Mouse (Mus musculus) leukemia stem cell, adult 10-12 weeks (primary cell): ENCODE results near the gene Cym. TPM values are rescaled to one million over a fixed set of nuclear protein-coding genes. Genes with fewer than 3 reads are reported as not detected.

Experiments used
- polyA plus RNA-seq: library from polyadenylated mRNA; stranded (reverse); fragments of >175 nt; gene quantifications from 2 replicates; pipeline ENCODE4 v1.2.3, GENCODE M21; 2012; ENCODE audit warnings: low replicate concordance

Gene Cym
- not detected in 2 replicates for polyA plus RNA-seq

GRCm38 (mm10) chr3:107221608-107222007 lies at the start of gene Cym:
Cym (minus strand) TSS chr3:107221732.

GRCm38 (mm10) chr3:107239607-107240006 lies 18.1 kb upstream of the Cym start, which contains the start of gene Prok1:
Prok1 (minus strand) TSS chr3:107239707.

GRCm38 (mm10) chr3:107230527-107230926 lies 9.0 kb upstream of the Cym start, which contains the start of gene A630076J17Rik:
A630076J17Rik (plus strand) TSS chr3:107230614.

GRCm38 (mm10) chr3:107182756-107183155 lies 38.8 kb downstream of the Cym start, which contains the start of gene Kcna10:
Kcna10 (plus strand) TSS chr3:107183056.

Other genes with a start within 250 kb of the Cym start
- gene Kcna3, start 185.6 kb downstream of the Cym start, polyA plus RNA-seq, result 8.2 and 14.9 TPM in 2 replicates
- gene Kcna2, start 120.6 kb downstream of the Cym start, polyA plus RNA-seq, result 0.20 and 0.71 TPM in 2 replicates
- not detected in 2 replicates for gene Kcna10, start 38.7 kb downstream of the Cym start, polyA plus RNA-seq
- not detected in 2 replicates for gene A630076J17Rik, start 8.9 kb upstream of the Cym start, polyA plus RNA-seq
- gene Prok1, start 18.0 kb upstream of the Cym start, polyA plus RNA-seq, result 0.10 TPM in 1 of 2 replicates, not detected in the other
- 6.4 and 7.3 TPM in 2 replicates for gene Lamtor5, start 57.1 kb upstream of the Cym start, polyA plus RNA-seq
- gene Slc16a4, start 69.5 kb upstream of the Cym start, polyA plus RNA-seq, result 0.07 TPM in 1 of 2 replicates, not detected in the other
- 5.4 and 8.2 TPM in 2 replicates for gene Rbm15, start 111.9 kb upstream of the Cym start, polyA plus RNA-seq
- not detected in 2 replicates for gene Kcnc4, start 237.8 kb upstream of the Cym start, polyA plus RNA-seq